In the genomic region with DNA sequence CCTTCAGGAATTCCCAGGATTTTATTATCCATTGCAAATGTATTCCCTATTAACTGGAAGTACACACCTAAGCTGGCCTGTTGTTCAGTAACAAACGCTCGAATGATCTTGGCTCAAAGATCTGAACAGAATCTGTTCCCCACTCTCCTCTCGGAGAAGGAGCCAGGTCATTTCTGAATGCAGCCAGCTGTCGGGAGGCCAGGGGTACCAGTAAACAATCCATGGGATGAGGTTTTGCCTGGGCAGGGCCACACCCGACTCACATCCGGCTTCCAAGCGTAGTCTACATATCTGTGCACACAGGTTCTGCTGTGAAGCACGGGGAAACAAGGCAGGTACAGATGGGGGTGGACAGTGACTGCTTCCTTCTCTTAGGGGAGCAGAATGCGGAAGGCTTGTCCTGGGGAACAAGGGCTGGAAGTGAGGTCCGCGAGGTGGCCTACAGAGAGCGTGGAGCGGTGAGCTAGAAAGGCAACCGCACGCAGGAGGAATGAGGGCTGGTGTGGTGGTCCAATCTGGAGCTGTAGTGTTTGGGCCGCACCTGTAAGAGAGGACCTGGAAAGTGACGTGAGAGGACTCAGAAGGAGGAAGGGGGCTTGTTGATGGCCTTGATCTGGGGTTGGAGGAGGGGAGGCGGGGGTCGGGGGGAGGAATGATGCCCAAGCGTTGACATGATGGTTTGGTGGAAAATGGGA, we compare ENCODE assay signal across 8 mouse cellular contexts. TPM values are rescaled to one million over a fixed set of nuclear protein-coding genes. Genes with fewer than 3 reads are reported as not detected.
DNase-seq lines count a peak whose midpoint lies in the region; ATAC-seq lines count a peak whose summit lies in the region.

No protein-coding gene starts in this region.

- peak overlapping the region; percentile 54 for H3K27ac ChIP-seq in forebrain, embryonic 11.5 days (ENCODE audit: low read depth, low read length)
- peak overlapping the region; percentile 74 for H3K27ac ChIP-seq in lung, embryonic 15.5 days

- H3K9me3 ChIP-seq in forebrain, embryonic 11.5 days (ENCODE audit: control insufficient read depth, low read length) = no peaks in the 10 kb centered on the region
- H3K9me3 ChIP-seq in lung, embryonic 15.5 days = no peaks in the 10 kb centered on the region

- H3K9ac ChIP-seq in forebrain, embryonic 11.5 days (ENCODE audit: low read length) = peak overlapping the region; percentile 46
- H3K9ac ChIP-seq in lung, embryonic 15.5 days = peak overlapping the region; percentile 53

- H3K4me1 ChIP-seq in forebrain, embryonic 11.5 days (replicated peaks; ENCODE audit: control insufficient read depth, insufficient read depth, low read length) = no peaks in the 10 kb centered on the region; the same call in 1 of the 2 replicates
- H3K4me1 ChIP-seq in lung, embryonic 15.5 days = peaks cover 29% of the 10 kb centered on the region

- H3K4me3 ChIP-seq in forebrain, embryonic 11.5 days (ENCODE audit: low read depth, low read length) = peak overlapping the region; percentile 43
- H3K4me3 ChIP-seq in lung, embryonic 15.5 days = peak overlapping the region; percentile 53

- WGBS in forebrain, embryonic 11.5 days = 2% methylated on average over 20 of the region's 20 CpGs
- WGBS in lung, embryonic 15.5 days = 2% methylated on average over 20 of the region's 20 CpGs

- H3K27me3 ChIP-seq in forebrain, embryonic 11.5 days (ENCODE audit: control insufficient read depth, insufficient read depth, low read length) = no peaks in the 10 kb centered on the region
- H3K27me3 ChIP-seq in lung, embryonic 15.5 days = no peaks in the 10 kb centered on the region

- no peak for ATAC-seq in forebrain, embryonic 11.5 days (replicated peaks; ENCODE audit: low FRiP score)
- ATAC-seq in lung, embryonic 15.5 days (ENCODE audit: borderline replicate concordance, extremely low read depth, low FRiP score, low TSS enrichment) = peak; percentile 33
- peak; percentile 42; the same call in 1 of the 2 replicates for ATAC-seq in neutrophil, adult 5-6 weeks (ENCODE audit: extremely low read depth, insufficient number of reproducible peaks, low FRiP score, poor library complexity, severe bottlenecking)

- no peaks in the 10 kb centered on the region for H3K36me3 ChIP-seq in forebrain, embryonic 11.5 days (ENCODE audit: control insufficient read depth, insufficient read depth, low read length)
- no peaks in the 10 kb centered on the region for H3K36me3 ChIP-seq in lung, embryonic 15.5 days

- peak; percentile 68 to 69 for DNase-seq in CD8-positive naive resting alpha-beta T cell, adult 2 months (ENCODE audit: low read depth in 2 of 2, low spot score in 2 of 2)
- peak; percentile 46 for DNase-seq in adrenal gland, postnatal 25 days
- DNase-seq in forebrain, embryonic 11.5 days (ENCODE audit: low spot score) = peak; percentile 71
- peak; percentile 57 for DNase-seq in heart, postnatal 25 days (ENCODE audit: low spot score)
- peak; percentile 49 to 74 for DNase-seq in layer of hippocampus, adult 8-10 months (ENCODE audit: low spot score in 2 of 2)
- DNase-seq in thymus, postnatal 4 days = peak; percentile 72

- peak overlapping the region; percentile 60 for H3K4me2 ChIP-seq in forebrain, embryonic 11.5 days (ENCODE audit: low read depth, low read length, severe bottlenecking)
- H3K4me2 ChIP-seq in lung, embryonic 15.5 days = peak overlapping the region; percentile 84

- intact Hi-C loops in heart, postnatal 25 days (cut with DNase I) = no loop called here

RNA-seq across cellular contexts. Expression of a gene that starts 16.5 kb away (rescaled TPM):
- 1,462 and 1,631 TPM in 2 replicates for total RNA-seq in adrenal gland, postnatal 25 days (2021)
- polyA plus RNA-seq in forebrain, embryonic 11.5 days (2014; fragmentation: Nextera tagmentation; extraction: Ambion mirVana) = 1,042 and 1,121 TPM in 2 replicates
- total RNA-seq in heart, postnatal 25 days (2021) = 1,000 to 10,000 TPM in 1 of 2 experiments, 100 to 1,000 TPM in 1; 907 to 1,197 TPM
- total RNA-seq in layer of hippocampus, adult 8-10 months (2022) = 100 to 1,000 TPM; 769 to 857 (median 823) TPM
- 1,173 and 1,218 TPM in 2 replicates for polyA plus RNA-seq in lung, embryonic 15.5 days (2015; fragmentation: Nextera tagmentation; extraction: Ambion mirVana)
- total RNA-seq in neutrophil, adult 5-6 weeks (2017) = 672 and 724 TPM in 2 replicates

RNA-seq across cellular contexts. Expression of a gene that starts 17.3 kb away (rescaled TPM):
- not detected in 2 replicates for total RNA-seq in adrenal gland, postnatal 25 days (2021)
- polyA plus RNA-seq in forebrain, embryonic 11.5 days (2014; fragmentation: Nextera tagmentation; extraction: Ambion mirVana) = 0.23 and 0.65 TPM in 2 replicates
- under 1 TPM in 1 of 2 experiments, not detected in 1; 0.22 TPM for total RNA-seq in heart, postnatal 25 days (2021)
- under 1 TPM in 2 of 4 experiments, not detected in 2; 0.27 to 0.72 TPM for total RNA-seq in layer of hippocampus, adult 8-10 months (2022)
- 0.56 and 0.73 TPM in 2 replicates for polyA plus RNA-seq in lung, embryonic 15.5 days (2015; fragmentation: Nextera tagmentation; extraction: Ambion mirVana)
- 1.2 and 1.4 TPM in 2 replicates for total RNA-seq in neutrophil, adult 5-6 weeks (2017)

RNA-seq across cellular contexts. Expression of a gene that starts 27.5 kb away (rescaled TPM):
- 17.5 and 25.9 TPM in 2 replicates for total RNA-seq in adrenal gland, postnatal 25 days (2021)
- polyA plus RNA-seq in forebrain, embryonic 11.5 days (2014; fragmentation: Nextera tagmentation; extraction: Ambion mirVana) = 15.7 and 16.4 TPM in 2 replicates
- 10 to 100 TPM; 10.2 to 10.6 TPM for total RNA-seq in heart, postnatal 25 days (2021)
- total RNA-seq in layer of hippocampus, adult 8-10 months (2022) = 10 to 100 TPM; 13.2 to 13.5 (median 13.4) TPM
- polyA plus RNA-seq in lung, embryonic 15.5 days (2015; fragmentation: Nextera tagmentation; extraction: Ambion mirVana) = 9.9 and 11.7 TPM in 2 replicates
- total RNA-seq in neutrophil, adult 5-6 weeks (2017) = 36.2 and 47.8 TPM in 2 replicates

RNA-seq across cellular contexts. Expression of a gene that starts 34.9 kb away (rescaled TPM):
- total RNA-seq in adrenal gland, postnatal 25 days (2021) = 18.4 and 37.3 TPM in 2 replicates
- polyA plus RNA-seq in forebrain, embryonic 11.5 days (2014; fragmentation: Nextera tagmentation; extraction: Ambion mirVana) = 44.1 TPM in 2 replicates
- total RNA-seq in heart, postnatal 25 days (2021) = 10 to 100 TPM; 49.0 to 57.6 TPM
- 100 to 1,000 TPM in 2 of 4 experiments, 10 to 100 TPM in 2; 89.5 to 105 (median 95.6) TPM for total RNA-seq in layer of hippocampus, adult 8-10 months (2022)
- 35.6 and 39.2 TPM in 2 replicates for polyA plus RNA-seq in lung, embryonic 15.5 days (2015; fragmentation: Nextera tagmentation; extraction: Ambion mirVana)
- 9.7 and 10.1 TPM in 2 replicates for total RNA-seq in neutrophil, adult 5-6 weeks (2017)
